Mouse (Mus musculus) ES-Bruce4 (cell line): Measurements from ENCODE around the gene Acot12.

ENCODE experiments used
- CTCF ChIP-seq: IDR thresholded peaks from one replicate; pipeline ENCODE4 v1.8.1; 2011; ENCODE audit warnings: low read depth, low read length
- EP300 ChIP-seq: IDR thresholded peaks from 2 replicates; pipeline ENCODE4 v1.6.1; 2011; ENCODE audit warnings: low read depth, low read length; ENCODE audit not compliant: insufficient read depth

DNA sequence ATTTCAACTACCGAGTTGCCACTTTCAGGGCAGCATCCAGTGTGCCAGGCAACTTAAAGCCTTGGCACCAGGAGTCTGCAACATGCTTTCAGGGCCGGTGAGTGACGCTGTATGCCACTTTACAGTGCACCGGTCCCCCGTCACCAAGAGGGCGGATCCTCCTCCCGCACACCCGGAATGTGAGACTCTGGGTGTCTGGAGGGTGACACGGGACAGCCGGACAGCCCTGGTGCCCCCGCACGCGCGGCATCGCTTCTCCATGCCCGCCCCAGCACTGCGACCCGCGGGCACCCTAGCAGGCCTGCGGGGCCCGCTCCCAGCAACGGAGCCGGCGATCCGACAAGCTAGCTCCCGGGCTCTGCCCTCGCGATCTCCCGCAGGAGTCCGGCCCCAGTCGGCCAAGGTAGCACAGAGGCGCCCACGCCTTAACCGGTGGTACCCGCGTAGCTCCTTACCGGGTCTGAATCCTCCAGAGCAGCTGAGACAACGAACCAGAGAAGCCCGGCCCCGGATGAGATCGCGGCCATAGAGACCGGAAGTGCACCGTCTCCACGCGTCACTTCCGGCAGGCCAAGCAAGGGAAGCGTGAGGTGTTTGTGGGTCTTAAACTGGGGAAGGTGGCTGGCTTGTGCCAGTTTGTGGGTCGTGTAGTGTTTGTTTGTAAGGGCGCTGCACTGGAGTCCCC is 66.0 kb downstream of the Acot12 start, which contains the start of gene Zcchc9:
- TF ChIP-seq CTCF (no peak), EP300 (no peak)
